In the genomic region with DNA sequence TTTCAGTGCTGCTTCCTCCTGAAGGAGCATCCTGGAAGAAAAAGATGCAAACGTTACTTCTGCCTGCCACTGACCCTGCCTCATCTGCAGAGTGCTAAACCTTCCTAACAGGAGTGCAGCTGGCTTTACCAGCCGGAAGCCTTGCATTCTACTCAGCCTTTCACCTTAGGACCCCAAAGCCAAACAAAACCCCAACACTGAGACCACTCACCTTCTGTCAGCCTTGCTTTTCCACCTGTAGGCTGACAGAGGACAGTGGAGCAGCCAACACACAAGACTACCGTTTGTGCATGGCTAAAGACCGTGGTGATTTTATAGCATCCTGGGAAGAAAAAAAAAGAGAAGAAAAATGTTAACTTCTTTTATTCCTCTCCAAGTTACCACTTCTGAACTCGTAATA, we compare ENCODE assay signal across 9 mouse cellular contexts. TPM values are rescaled to one million over a fixed set of nuclear protein-coding genes. Genes with fewer than 3 reads are reported as not detected.
DNase-seq lines count a peak whose midpoint lies in the region; ATAC-seq and TF ChIP-seq lines count a peak whose summit lies in the region.
"Had no signal": no experiment of that assay in that cellular context is flagged by ENCODE, and none has a peak within 500 bp of the region (broad histone marks: within the 10 kb centered on the region; RNA-seq: fewer than 3 reads in every experiment).

No protein-coding gene starts in this region.

- H3K4me3 ChIP-seq in heart, embryonic 16.5 days (ENCODE audit: low read length): peak overlapping the region; percentile 79
- H3K4me3 ChIP-seq in G1E (ENCODE audit: low read depth, low read length): peak overlapping the region; percentile 93
- peak overlapping the region; percentile 77 for H3K4me3 ChIP-seq in hindbrain, embryonic 11.5 days (ENCODE audit: low read depth, low read length)
- H3K4me3 ChIP-seq in midbrain, embryonic 11.5 days (ENCODE audit: low read depth, low read length): peak overlapping the region; percentile 75

- ATAC-seq in heart, embryonic 16.5 days (replicated peaks; ENCODE audit: extremely low read depth, insufficient read depth, low FRiP score): no peak
- no peak for ATAC-seq in G1E (ENCODE audit: extremely low read depth, insufficient number of reproducible peaks, low FRiP score, poor library complexity, severe bottlenecking)
- no peak for ATAC-seq in hindbrain, embryonic 11.5 days (ENCODE audit: low FRiP score)
- no peak for ATAC-seq in midbrain, embryonic 11.5 days (ENCODE audit: low FRiP score)

- H3K9me3 ChIP-seq in heart, embryonic 16.5 days (replicated peaks; ENCODE audit: control insufficient read depth, low read length): no peaks in the 10 kb centered on the region
- H3K9me3 ChIP-seq in G1E (replicated peaks): no peaks in the 10 kb centered on the region
- H3K9me3 ChIP-seq in hindbrain, embryonic 11.5 days (ENCODE audit: control insufficient read depth, low read length): no peaks in the 10 kb centered on the region
- H3K9me3 ChIP-seq in midbrain, embryonic 11.5 days (ENCODE audit: control insufficient read depth, low read length): no peaks in the 10 kb centered on the region

- H3K4me2 ChIP-seq in heart, embryonic 16.5 days (ENCODE audit: low read depth, low read length): peak overlapping the region; percentile 76
- H3K4me2 ChIP-seq in hindbrain, embryonic 11.5 days (replicated peaks; ENCODE audit: low read depth, low read length): peak overlapping the region; percentile 70
- peak overlapping the region; percentile 88 for H3K4me2 ChIP-seq in midbrain, embryonic 11.5 days

- H3K27me3 ChIP-seq in heart, embryonic 16.5 days (ENCODE audit: control insufficient read depth, insufficient read depth, low read length): no peaks in the 10 kb centered on the region
- H3K27me3 ChIP-seq in G1E (ENCODE audit: insufficient read depth, low read length): no peaks in the 10 kb centered on the region
- no peaks in the 10 kb centered on the region for H3K27me3 ChIP-seq in hindbrain, embryonic 11.5 days (ENCODE audit: control insufficient read depth, insufficient read depth, low read length)
- H3K27me3 ChIP-seq in midbrain, embryonic 11.5 days (ENCODE audit: control insufficient read depth, insufficient read depth, low read length): no peaks in the 10 kb centered on the region

- no peak for DNase-seq in heart, postnatal 4 days
- DNase-seq in G1E (ENCODE audit: low spot score): no peak
- DNase-seq in hindbrain, embryonic 11.5 days (ENCODE audit: low spot score): no peak
- DNase-seq in midbrain, embryonic 11.5 days (ENCODE audit: low spot score, missing footprints): no peak
- DNase-seq in urinary bladder, postnatal 36 days (ENCODE audit: low spot score in 2 of 2): no peak
- no peak for DNase-seq in cerebellum, adult 18-20 months
- no peak for DNase-seq in adrenal gland, adult 2 months
- DNase-seq: kidney, adult 11 months had no signal

- TF ChIP-seq CTCF in G1E (IDR thresholded peaks at IDR 0.05; ENCODE audit: low read depth, low read length): no peak

- no peak overlapping the region for H3K27ac ChIP-seq in heart, embryonic 16.5 days (ENCODE audit: low read length)
- no peak overlapping the region for H3K27ac ChIP-seq in hindbrain, embryonic 11.5 days (ENCODE audit: low read depth, low read length)
- no peak overlapping the region for H3K27ac ChIP-seq in midbrain, embryonic 11.5 days (ENCODE audit: low read depth, low read length)

- H3K9ac ChIP-seq in heart, embryonic 16.5 days (ENCODE audit: low read length): peak overlapping the region; percentile 87
- H3K9ac ChIP-seq in hindbrain, embryonic 11.5 days (ENCODE audit: low read depth, low read length): peak overlapping the region; percentile 44
- H3K9ac ChIP-seq in midbrain, embryonic 11.5 days (ENCODE audit: low read length): peak overlapping the region; percentile 83

- WGBS in heart, embryonic 16.5 days: 10% methylated on average over 5 of the region's 5 CpGs
- WGBS in hindbrain, embryonic 11.5 days: 13% methylated on average over 5 of the region's 5 CpGs
- 12% methylated on average over 5 of the region's 5 CpGs for WGBS in midbrain, embryonic 11.5 days

- H3K4me1 ChIP-seq in heart, embryonic 16.5 days (ENCODE audit: control insufficient read depth, insufficient read depth, low read length): peaks cover 27% of the 10 kb centered on the region
- peaks cover 26% of the 10 kb centered on the region for H3K4me1 ChIP-seq in G1E (ENCODE audit: insufficient read depth, low read depth, low read length)
- H3K4me1 ChIP-seq in hindbrain, embryonic 11.5 days (replicated peaks; ENCODE audit: control insufficient read depth, insufficient read depth, low read length): peaks cover 9% of the 10 kb centered on the region
- H3K4me1 ChIP-seq in midbrain, embryonic 11.5 days (ENCODE audit: control insufficient read depth, insufficient read depth, low read length): peaks cover 14% of the 10 kb centered on the region

- peaks cover 26% of the 10 kb centered on the region for H3K36me3 ChIP-seq in heart, embryonic 16.5 days (ENCODE audit: control insufficient read depth, insufficient read depth)
- peaks cover 49% of the 10 kb centered on the region for H3K36me3 ChIP-seq in G1E (replicated peaks)
- H3K36me3 ChIP-seq in hindbrain, embryonic 11.5 days (ENCODE audit: control insufficient read depth, insufficient read depth, low read length): peaks cover 14% of the 10 kb centered on the region
- H3K36me3 ChIP-seq in midbrain, embryonic 11.5 days (ENCODE audit: control insufficient read depth, insufficient read depth, low read length): peaks cover 12% of the 10 kb centered on the region

RNA-seq across cellular contexts. Expression of a gene that starts 0.7 kb away (rescaled TPM):
- 468 and 790 TPM in 2 replicates for polyA plus RNA-seq in heart, embryonic 16.5 days (2015; fragmentation: Nextera tagmentation; extraction: Ambion mirVana)
- 1,000 to 10,000 TPM; 1,313 to 1,450 TPM for total RNA-seq in heart, postnatal 4 days (2021)
- total RNA-seq in G1E (2014; fragmentation: Nextera tagmentation): 2,953 and 3,131 TPM in 2 replicates
- total RNA-seq in G1E (2017): 4,851 and 5,028 TPM in 2 replicates
- polyA plus RNA-seq in G1E (2012): 231 and 309 TPM in 2 replicates
- 1,119 and 1,121 TPM in 2 replicates for polyA plus RNA-seq in hindbrain, embryonic 11.5 days (2014; fragmentation: Nextera tagmentation; extraction: Ambion mirVana)
- polyA plus RNA-seq in midbrain, embryonic 11.5 days (2014; fragmentation: Nextera tagmentation; extraction: Ambion mirVana): 1,063 and 1,232 TPM in 2 replicates
- total RNA-seq in adrenal gland, adult 2 months (2021): 1,000 to 10,000 TPM; 2,025 to 2,159 TPM
- 179 and 206 TPM in 2 replicates for polyA plus RNA-seq in adrenal gland, adult 2 months (2012; rRNA removed)

RNA-seq across cellular contexts. Expression of a gene that starts 0.8 kb away (rescaled TPM):
- polyA plus RNA-seq in heart, embryonic 16.5 days (2015; fragmentation: Nextera tagmentation; extraction: Ambion mirVana): 21.1 and 22.5 TPM in 2 replicates
- total RNA-seq in heart, postnatal 4 days (2021): 10 to 100 TPM; 14.8 to 19.0 TPM
- total RNA-seq in G1E (2014; fragmentation: Nextera tagmentation): 1.3 TPM in 1 of 2 replicates, not detected in the other
- total RNA-seq in G1E (2017): 5.1 and 6.1 TPM in 2 replicates
- polyA plus RNA-seq in G1E (2012): 2.4 and 2.7 TPM in 2 replicates
- polyA plus RNA-seq in hindbrain, embryonic 11.5 days (2014; fragmentation: Nextera tagmentation; extraction: Ambion mirVana): 14.6 and 15.5 TPM in 2 replicates
- 14.4 and 16.4 TPM in 2 replicates for polyA plus RNA-seq in midbrain, embryonic 11.5 days (2014; fragmentation: Nextera tagmentation; extraction: Ambion mirVana)
- total RNA-seq in adrenal gland, adult 2 months (2021): 10 to 100 TPM; 24.4 to 33.6 TPM
- polyA plus RNA-seq in adrenal gland, adult 2 months (2012; rRNA removed): 14.3 and 22.0 TPM in 2 replicates

RNA-seq across cellular contexts. Expression of a gene that starts 18.7 kb away (rescaled TPM):
- polyA plus RNA-seq in heart, embryonic 16.5 days (2015; fragmentation: Nextera tagmentation; extraction: Ambion mirVana): 84.2 and 89.6 TPM in 2 replicates
- total RNA-seq in heart, postnatal 4 days (2021): 10 to 100 TPM; 40.9 to 47.4 TPM
- total RNA-seq in G1E (2014; fragmentation: Nextera tagmentation): 23.9 and 38.8 TPM in 2 replicates
- total RNA-seq in G1E (2017): 40.9 and 44.5 TPM in 2 replicates
- polyA plus RNA-seq in G1E (2012): 73.6 and 98.7 TPM in 2 replicates
- polyA plus RNA-seq in hindbrain, embryonic 11.5 days (2014; fragmentation: Nextera tagmentation; extraction: Ambion mirVana): 101 and 104 TPM in 2 replicates
- polyA plus RNA-seq in midbrain, embryonic 11.5 days (2014; fragmentation: Nextera tagmentation; extraction: Ambion mirVana): 110 and 112 TPM in 2 replicates
- 10 to 100 TPM; 57.9 to 69.1 TPM for total RNA-seq in adrenal gland, adult 2 months (2021)
- polyA plus RNA-seq in adrenal gland, adult 2 months (2012; rRNA removed): 182 and 198 TPM in 2 replicates

RNA-seq across cellular contexts. Expression of a gene that starts 30.6 kb away (rescaled TPM):
- polyA plus RNA-seq in heart, embryonic 16.5 days (2015; fragmentation: Nextera tagmentation; extraction: Ambion mirVana): 2.2 and 3.1 TPM in 2 replicates
- under 1 TPM; 0.18 to 0.19 TPM for total RNA-seq in heart, postnatal 4 days (2021)
- not detected in 2 replicates for total RNA-seq in G1E (2014; fragmentation: Nextera tagmentation)
- 0.16 TPM in 1 of 2 replicates, not detected in the other for total RNA-seq in G1E (2017)
- polyA plus RNA-seq in G1E (2012): not detected in 2 replicates
- 4.5 and 4.9 TPM in 2 replicates for polyA plus RNA-seq in hindbrain, embryonic 11.5 days (2014; fragmentation: Nextera tagmentation; extraction: Ambion mirVana)
- 3.2 and 4.3 TPM in 2 replicates for polyA plus RNA-seq in midbrain, embryonic 11.5 days (2014; fragmentation: Nextera tagmentation; extraction: Ambion mirVana)
- 1 to 10 TPM in 1 of 2 experiments, under 1 TPM in 1; 0.61 to 1.2 TPM for total RNA-seq in adrenal gland, adult 2 months (2021)
- 0.28 and 0.61 TPM in 2 replicates for polyA plus RNA-seq in adrenal gland, adult 2 months (2012; rRNA removed)

RNA-seq across cellular contexts. Expression of a gene that starts 35.2 kb away (rescaled TPM):
- 61.5 and 86.3 TPM in 2 replicates for polyA plus RNA-seq in heart, embryonic 16.5 days (2015; fragmentation: Nextera tagmentation; extraction: Ambion mirVana)
- total RNA-seq in heart, postnatal 4 days (2021): 100 to 1,000 TPM; 101 to 106 TPM
- total RNA-seq in G1E (2014; fragmentation: Nextera tagmentation) (31.8 and 35.8 TPM in 2 replicates), G1E (2017) (38.0 and 42.7 TPM in 2 replicates)
- polyA plus RNA-seq in G1E (2012): 14.0 and 15.6 TPM in 2 replicates
- polyA plus RNA-seq in hindbrain, embryonic 11.5 days (2014; fragmentation: Nextera tagmentation; extraction: Ambion mirVana): 49.1 and 55.3 TPM in 2 replicates
- 58.7 and 59.4 TPM in 2 replicates for polyA plus RNA-seq in midbrain, embryonic 11.5 days (2014; fragmentation: Nextera tagmentation; extraction: Ambion mirVana)
- 100 to 1,000 TPM; 124 to 160 TPM for total RNA-seq in adrenal gland, adult 2 months (2021)
- polyA plus RNA-seq in adrenal gland, adult 2 months (2012; rRNA removed): 93.2 and 105 TPM in 2 replicates
